Mouse (Mus musculus) embryonic facial prominence, embryonic 15.5 days (tissue): ENCODE results near the gene Hist1h2bn. TPM values are rescaled to one million over a fixed set of nuclear protein-coding genes. Genes with fewer than 3 reads are reported as not detected.
"Not testable (repeated sequence)": the region's sequence is repeated elsewhere in the genome, so short reads cannot be mapped to it uniquely, and the experiment has no call there.

Source experiments
- ATAC-seq: fragments of 200-750 bp; cut with Nextera tagmentation; 2 replicates; pipeline ENCODE4 v1.8.0; 2017; ENCODE audit warnings: low read depth, moderate TSS enrichment; ENCODE audit not compliant: insufficient number of reproducible peaks, low FRiP score, low TSS enrichment
- H3K27ac ChIP-seq: fragments of 300-500 bp; sonication (generic); replicated peaks from 2 replicates; pipeline ENCODE4 v1.5.1; 2015; ENCODE audit warnings: mild to moderate bottlenecking, inconsistent platforms
- H3K27me3 ChIP-seq: fragments of 300-500 bp; sonication (generic); 2 replicates; pipeline ENCODE4 v1.6.1; 2015; ENCODE audit warnings: inconsistent platforms
- H3K36me3 ChIP-seq: fragments of 300-500 bp; sonication (generic); 2 replicates; pipeline ENCODE4 v1.6.1; 2015; ENCODE audit warnings: mild to moderate bottlenecking, inconsistent platforms
- H3K4me1 ChIP-seq: fragments of 300-500 bp; sonication (generic); 2 replicates; pipeline ENCODE4 v1.6.1; 2015; ENCODE audit warnings: inconsistent platforms
- H3K4me2 ChIP-seq: fragments of 300-500 bp; sonication (generic); replicated peaks from 2 replicates; pipeline ENCODE4 v1.6.1; 2015; ENCODE audit warnings: mild to moderate bottlenecking, inconsistent platforms
- H3K4me3 ChIP-seq: fragments of 300-500 bp; sonication (generic); replicated peaks from 2 replicates; pipeline ENCODE4 v1.5.1; 2015; ENCODE audit warnings: mild to moderate bottlenecking, inconsistent platforms
- H3K9ac ChIP-seq: fragments of 300-500 bp; sonication (generic); 2 replicates; pipeline ENCODE4 v1.6.1; 2015; ENCODE audit warnings: inconsistent platforms
- H3K9me3 ChIP-seq: fragments of 300-500 bp; sonication (generic); replicated peaks from 2 replicates; pipeline ENCODE4 v1.6.1; 2016; ENCODE audit warnings: inconsistent platforms
- WGBS: fragments of 180-500 bp; shearing (Covaris S2); methylation state at CpG from one replicate; pipeline ENCODE4 v1.1.7; 2015; 5-methylcytosine and 5-hydroxymethylcytosine counted together
- polyA plus RNA-seq: library from polyadenylated mRNA; unstranded; fragments of >200 nt; fragmentation: Nextera tagmentation; extraction: Ambion mirVana; gene quantifications from 2 replicates; pipeline ENCODE4 v1.2.1, GENCODE M21; 2015

Gene Hist1h2bn
- polyA plus RNA-seq, 1 experiment from 2014 or later = 3.4 TPM

DNA sequence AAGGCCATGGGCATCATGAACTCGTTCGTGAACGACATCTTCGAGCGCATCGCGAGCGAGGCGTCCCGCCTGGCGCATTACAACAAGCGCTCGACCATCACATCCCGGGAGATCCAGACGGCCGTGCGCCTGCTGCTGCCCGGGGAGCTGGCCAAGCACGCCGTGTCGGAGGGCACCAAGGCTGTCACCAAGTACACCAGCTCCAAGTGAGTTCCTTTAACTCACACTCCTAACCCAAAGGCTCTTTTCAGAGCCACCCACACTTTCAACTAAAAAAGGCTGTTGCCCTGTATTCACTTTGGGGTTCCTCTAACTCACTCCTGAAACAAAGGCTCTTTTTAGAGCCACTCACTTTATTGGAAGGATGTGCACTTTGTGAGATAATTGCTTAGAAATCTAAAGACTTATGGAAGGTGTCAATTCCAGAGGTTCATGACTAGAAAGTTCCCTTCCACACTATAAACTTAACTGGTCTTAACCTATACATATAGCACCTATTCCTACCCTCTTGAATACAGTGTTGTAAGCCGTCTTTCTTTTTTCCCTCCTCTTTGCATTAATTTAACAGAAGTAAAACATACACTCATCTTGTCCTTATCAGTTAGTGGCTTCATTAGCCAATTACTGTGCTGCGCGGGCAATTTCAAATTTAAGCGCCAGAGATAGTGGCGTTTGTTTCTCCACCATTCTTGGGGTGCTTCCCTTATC lies 525 bp downstream of the Hist1h2bn start:
- H3K4me2 ChIP-seq = peak overlapping the region; percentile 64
- not testable (repeated sequence) for H3K9me3 ChIP-seq, ATAC-seq, H3K36me3 ChIP-seq, H3K27me3 ChIP-seq
- under 1% methylated on average over 26 of the region's 26 CpGs for whole genome bisulfite sequencing
- H3K4me1 ChIP-seq = peaks cover 13% of the 10 kb centered on the region
- peak overlapping the region; percentile 92 for H3K27ac ChIP-seq
- H3K4me3 ChIP-seq = peak overlapping the region; percentile 48
- H3K9ac ChIP-seq = peak overlapping the region; percentile 18; the same call in 1 of the 2 replicates

DNA sequence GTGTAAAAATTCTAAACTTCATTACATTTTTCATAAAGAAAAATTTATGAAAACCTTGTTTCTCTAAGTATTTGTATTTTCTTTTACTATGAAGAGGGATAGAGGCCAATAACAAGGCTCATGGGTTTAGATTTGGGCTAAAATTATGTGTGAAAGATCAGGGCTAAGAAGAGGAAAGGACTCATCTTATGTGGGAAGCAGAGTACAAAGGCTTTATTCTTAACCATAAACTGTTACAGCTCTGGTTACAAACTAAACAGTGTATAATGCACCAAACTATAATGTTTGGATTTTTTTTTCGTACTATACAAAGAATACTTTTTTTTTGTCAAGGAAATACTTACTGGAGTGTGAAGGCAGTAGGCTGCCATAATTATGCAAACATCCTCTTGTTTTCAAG lies 1.8 kb downstream of the Hist1h2bn start:
- Histone ChIP-seq H3K9me3 (no peaks in the 10 kb centered on the region), H3K4me2 (no peak overlapping the region), H3K27me3 (no peaks in the 10 kb centered on the region), H3K9ac (no peak overlapping the region), H3K4me3 (no peak overlapping the region), H3K36me3 (no peaks in the 10 kb centered on the region), H3K27ac (no peak overlapping the region), H3K4me1 (peaks cover 11% of the 10 kb centered on the region)
- WGBS = 63% methylated on average over 1 of the region's 1 CpGs
- no peak for ATAC-seq

DNA sequence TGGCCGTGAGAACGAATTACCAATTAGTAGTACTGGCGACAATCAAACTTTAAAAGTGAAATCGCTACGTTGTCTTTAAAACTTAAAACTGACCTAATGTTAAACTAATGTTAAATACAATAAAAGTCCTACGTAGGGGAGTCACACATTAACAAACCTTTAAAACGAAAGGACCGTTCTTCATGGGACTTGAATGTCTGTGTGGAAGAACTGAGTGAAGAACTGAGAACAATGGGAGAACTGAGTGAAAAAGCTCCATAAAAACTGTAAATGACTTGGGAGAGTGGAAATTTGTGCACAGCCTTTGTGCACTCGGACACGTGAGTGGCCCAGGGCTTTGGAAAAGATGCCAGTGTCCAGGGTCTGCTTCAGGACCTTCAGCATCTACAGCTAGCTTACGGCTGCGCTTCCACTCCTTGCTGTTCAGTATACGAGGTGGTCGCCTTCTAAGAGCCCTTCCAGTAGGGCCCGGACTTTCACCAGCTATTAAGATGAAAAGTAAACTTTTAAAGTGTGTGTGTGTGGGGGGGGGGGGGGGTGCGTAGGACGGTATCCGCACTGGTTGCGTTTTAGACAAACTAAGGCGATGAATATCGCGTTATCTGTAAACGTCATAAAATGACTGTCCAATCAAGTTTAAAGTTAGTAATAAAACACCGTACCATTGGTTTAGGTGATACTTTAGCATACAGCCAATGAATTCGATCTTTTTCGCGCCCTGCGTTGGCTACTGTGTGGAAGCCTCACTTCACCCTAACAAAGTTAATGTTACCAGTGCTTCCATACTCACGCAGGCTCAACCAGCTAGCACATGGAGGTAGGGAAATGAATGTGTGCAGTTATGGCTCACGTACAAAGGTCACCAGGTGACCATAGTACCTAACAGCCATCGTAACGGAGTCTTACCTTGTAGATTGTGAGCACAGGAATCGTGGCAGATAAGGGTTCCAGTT lies 25.2 kb downstream of the Hist1h2bn start:
- H3K36me3 ChIP-seq = no peaks in the 10 kb centered on the region
- peak overlapping the region; percentile 69 for H3K9ac ChIP-seq
- H3K9me3 ChIP-seq = no peaks in the 10 kb centered on the region
- WGBS = 3% methylated on average over 33 of the region's 33 CpGs
- H3K27ac ChIP-seq = peak overlapping the region; percentile 95
- peak; percentile 88 for ATAC-seq
- H3K4me2 ChIP-seq = peak overlapping the region; percentile 93
- peaks cover 32% of the 10 kb centered on the region for H3K4me1 ChIP-seq
- H3K4me3 ChIP-seq = peak overlapping the region; percentile 57
- H3K27me3 ChIP-seq = no peaks in the 10 kb centered on the region

DNA sequence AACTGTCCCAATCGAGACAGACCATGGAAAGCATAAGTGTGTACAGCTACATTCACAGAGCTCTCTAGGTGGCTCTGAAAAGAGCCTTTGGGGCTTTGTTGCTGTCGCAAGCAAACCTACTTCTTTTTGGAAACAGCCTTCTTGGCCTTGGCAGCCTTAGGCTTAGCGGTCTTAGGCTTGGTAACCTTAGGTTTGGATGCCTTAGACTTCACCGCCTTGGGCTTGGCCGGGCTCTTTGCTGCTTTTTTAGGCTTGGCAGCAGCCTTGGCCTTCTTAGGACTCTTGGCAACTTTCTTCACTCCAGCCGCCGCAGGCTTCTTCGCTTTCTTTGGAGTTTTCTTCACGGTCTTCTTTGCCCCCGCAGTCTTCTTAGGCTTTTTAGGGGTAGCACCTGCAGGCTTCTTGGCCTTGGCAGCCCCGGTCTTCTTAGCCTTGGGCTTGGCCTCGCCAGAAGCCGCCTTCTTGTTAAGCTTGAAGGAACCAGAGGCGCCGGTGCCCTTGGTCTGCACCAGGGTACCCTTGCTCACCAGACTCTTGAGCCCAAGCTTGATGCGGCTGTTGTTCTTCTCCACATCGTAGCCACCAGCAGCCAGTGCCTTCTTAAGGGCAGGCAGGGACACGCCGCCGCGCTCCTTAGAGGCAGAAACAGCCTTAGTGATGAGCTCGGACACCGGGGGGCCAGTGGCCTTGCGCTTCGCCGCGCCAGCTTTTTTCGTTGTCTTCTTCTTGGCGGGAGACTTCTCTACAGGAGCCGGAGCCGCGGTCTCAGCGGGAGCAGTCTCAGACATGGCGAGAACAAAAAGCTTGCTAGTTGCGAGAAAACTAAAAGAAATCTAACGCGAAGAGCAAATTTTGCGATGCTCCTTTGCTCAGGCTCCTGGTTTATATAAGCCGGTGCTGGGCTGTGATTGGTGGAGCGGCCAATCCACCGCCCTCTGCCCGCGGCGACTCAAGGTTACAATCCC lies 26.1 kb downstream of the Hist1h2bn start, which contains the start of gene Hist1h1b:
Gene Hist1h1b, minus strand, starts transcription at position 859 of the 965 bp plus-strand sequence.
- peak within 1 kb of the TSS; percentile 57 for H3K4me3 ChIP-seq
- H3K4me1 ChIP-seq = peaks cover 37% of the 10 kb centered on the region
- peak within 1 kb of the TSS; percentile 93 for H3K4me2 ChIP-seq
- WGBS = under 1% methylated on average over 44 of the region's 44 CpGs
- no peaks in the 10 kb centered on the region for H3K9me3 ChIP-seq
- H3K9ac ChIP-seq = peak within 1 kb of the TSS; percentile 69
- peak within 1 kb of the TSS; percentile 95 for H3K27ac ChIP-seq
- H3K36me3 ChIP-seq = no peaks in the 10 kb centered on the region
- H3K27me3 ChIP-seq = no peaks in the 10 kb centered on the region
- ATAC-seq = peak; percentile 53; the same call in 1 of the 2 replicates

DNA sequence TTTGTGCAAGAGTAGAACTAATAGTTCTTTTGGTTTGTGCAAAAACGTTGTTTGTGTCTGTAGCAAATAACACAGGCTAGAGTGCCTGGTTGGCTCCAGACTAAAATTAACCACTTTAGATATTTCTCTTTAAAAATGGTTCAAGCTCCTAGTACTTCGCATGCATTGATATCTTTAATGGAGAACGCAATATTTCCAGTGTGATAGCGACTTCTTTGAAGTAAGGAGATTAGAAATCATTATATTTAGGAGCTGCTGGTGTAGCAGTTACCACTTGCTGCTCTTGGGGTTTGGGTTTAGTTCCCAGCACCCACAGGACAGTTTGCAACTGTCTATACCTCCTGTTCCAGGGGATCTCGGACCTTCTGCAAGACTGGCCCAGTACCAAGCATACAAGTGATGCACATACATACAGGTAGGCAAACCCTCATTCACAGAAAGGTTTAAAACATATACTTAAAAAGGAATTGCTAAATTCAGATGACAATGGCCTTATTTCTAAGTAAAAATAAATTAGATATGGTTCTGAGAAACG lies 27.2 kb downstream of the Hist1h2bn start:
- WGBS = 34% methylated on average over 6 of the region's 6 CpGs
- H3K36me3 ChIP-seq = no peaks in the 10 kb centered on the region
- no peak for ATAC-seq

DNA sequence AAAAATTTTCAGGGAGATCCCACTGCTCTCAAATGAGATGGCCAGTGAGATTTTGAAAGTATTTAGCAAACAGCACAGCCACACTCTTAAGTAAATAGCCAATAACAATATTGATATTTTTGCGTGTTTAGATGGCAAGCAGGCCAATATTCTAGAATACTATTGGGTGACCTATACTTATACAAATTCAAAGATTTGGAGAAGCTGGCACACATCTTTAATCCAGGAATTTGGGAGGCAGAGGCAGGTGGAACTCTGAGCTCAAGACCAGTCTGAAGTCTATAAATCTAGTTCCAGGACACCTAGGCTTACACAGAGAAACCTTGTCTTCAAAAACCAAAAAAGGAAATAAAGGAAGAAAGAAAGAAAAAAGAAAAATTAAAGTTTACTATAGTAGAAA lies 27.7 kb downstream of the Hist1h2bn start:
- Histone ChIP-seq H3K27ac (peak overlapping the region; percentile 51; the same call in 1 of the 2 replicates), H3K4me3 (no peak overlapping the region), H3K9me3 (no peaks in the 10 kb centered on the region), H3K27me3 (no peaks in the 10 kb centered on the region), H3K4me1 (peaks cover 43% of the 10 kb centered on the region), H3K36me3 (no peaks in the 10 kb centered on the region), H3K9ac (no peak overlapping the region), H3K4me2 (no peak overlapping the region)
- WGBS = 84% methylated on average over 1 of the region's 1 CpGs
- no peak for ATAC-seq

More for the DNA sequence above, 27.2 kb downstream of the Hist1h2bn start:
- no peaks in the 10 kb centered on the region for H3K27me3 ChIP-seq
- no peaks in the 10 kb centered on the region for H3K9me3 ChIP-seq
- peak overlapping the region; percentile 95 for H3K27ac ChIP-seq
- peak overlapping the region; percentile 57 for H3K4me3 ChIP-seq
- peaks cover 41% of the 10 kb centered on the region for H3K4me1 ChIP-seq
- H3K9ac ChIP-seq = no peak overlapping the region
- H3K4me2 ChIP-seq = peak overlapping the region; percentile 93

DNA sequence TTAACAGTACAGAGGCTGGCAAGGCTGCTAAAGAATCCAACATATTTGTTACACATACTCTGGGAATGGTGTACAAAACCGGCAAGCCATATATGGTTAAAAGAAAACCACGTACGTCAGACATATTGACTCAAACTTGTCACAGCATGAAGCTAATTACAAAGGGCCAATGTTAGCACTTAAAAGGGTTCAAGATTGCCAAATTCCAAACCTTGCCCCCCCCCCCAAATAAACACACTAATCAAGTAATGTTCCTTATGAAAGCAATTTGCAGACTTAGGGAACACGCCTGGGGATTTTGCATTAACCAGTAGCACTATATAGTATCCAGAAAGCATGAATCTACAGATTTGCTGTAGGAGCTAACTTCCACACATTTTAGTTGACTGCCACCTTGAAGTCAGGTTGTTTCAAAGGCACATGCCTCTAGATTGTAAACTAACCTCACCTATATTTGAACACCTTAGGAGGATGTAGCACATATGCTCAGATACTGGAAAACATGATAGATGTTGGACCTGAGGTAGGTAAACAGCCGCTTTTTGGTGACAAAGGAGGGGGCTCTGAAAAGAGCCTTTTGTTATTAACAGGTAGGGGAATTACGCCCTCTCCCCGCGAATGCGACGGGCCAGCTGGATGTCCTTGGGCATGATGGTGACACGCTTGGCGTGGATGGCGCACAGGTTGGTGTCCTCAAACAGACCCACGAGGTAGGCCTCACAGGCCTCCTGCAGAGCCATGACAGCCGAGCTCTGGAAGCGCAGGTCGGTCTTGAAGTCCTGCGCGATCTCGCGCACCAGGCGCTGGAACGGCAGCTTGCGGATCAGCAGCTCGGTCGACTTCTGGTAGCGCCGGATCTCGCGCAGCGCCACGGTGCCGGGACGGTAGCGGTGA lies 28.7 kb downstream of the Hist1h2bn start:
- H3K4me1 ChIP-seq = peaks cover 43% of the 10 kb centered on the region
- not testable (repeated sequence) for H3K36me3 ChIP-seq, H3K27me3 ChIP-seq, ATAC-seq, H3K9me3 ChIP-seq
- peak overlapping the region; percentile 29; the same call in 1 of the 2 replicates for H3K9ac ChIP-seq
- peak overlapping the region; percentile 65 for H3K4me2 ChIP-seq
- under 1% methylated on average over 14 of the region's 35 CpGs for WGBS
- H3K27ac ChIP-seq = peak overlapping the region; percentile 86
- H3K4me3 ChIP-seq = peak overlapping the region; percentile 44

DNA sequence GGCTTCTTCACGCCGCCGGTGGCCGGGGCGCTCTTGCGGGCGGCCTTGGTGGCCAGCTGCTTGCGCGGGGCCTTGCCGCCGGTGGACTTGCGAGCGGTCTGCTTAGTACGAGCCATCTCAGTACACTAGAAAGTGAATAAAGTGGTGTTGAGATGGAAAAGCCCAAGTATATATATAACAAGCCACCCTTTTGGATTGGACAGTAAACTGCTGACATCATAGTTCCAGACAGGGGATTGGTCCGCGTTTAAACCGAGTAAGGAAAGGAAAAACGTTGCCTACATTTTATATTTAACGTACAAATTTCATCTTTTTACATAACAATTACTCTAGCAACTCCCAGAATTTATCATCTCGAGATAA lies 29.3 kb downstream of the Hist1h2bn start, which contains the start of gene Hist1h3i:
Gene Hist1h3i, minus strand, starts transcription at position 116 of the 363 bp plus-strand sequence.
- Histone ChIP-seq H3K4me1 (peaks cover 47% of the 10 kb centered on the region), H3K4me2 (peak within 1 kb of the TSS; percentile 65), H3K36me3 (no peaks in the 10 kb centered on the region), H3K27me3 (no peaks in the 10 kb centered on the region), H3K9me3 (no peaks in the 10 kb centered on the region), H3K9ac (peak within 1 kb of the TSS; percentile 29; the same call in 1 of the 2 replicates), H3K27ac (peak within 1 kb of the TSS; percentile 86), H3K4me3 (peak within 1 kb of the TSS; percentile 44)
- under 1% methylated on average over 15 of the region's 20 CpGs for WGBS
- peak; percentile 77 for ATAC-seq

DNA sequence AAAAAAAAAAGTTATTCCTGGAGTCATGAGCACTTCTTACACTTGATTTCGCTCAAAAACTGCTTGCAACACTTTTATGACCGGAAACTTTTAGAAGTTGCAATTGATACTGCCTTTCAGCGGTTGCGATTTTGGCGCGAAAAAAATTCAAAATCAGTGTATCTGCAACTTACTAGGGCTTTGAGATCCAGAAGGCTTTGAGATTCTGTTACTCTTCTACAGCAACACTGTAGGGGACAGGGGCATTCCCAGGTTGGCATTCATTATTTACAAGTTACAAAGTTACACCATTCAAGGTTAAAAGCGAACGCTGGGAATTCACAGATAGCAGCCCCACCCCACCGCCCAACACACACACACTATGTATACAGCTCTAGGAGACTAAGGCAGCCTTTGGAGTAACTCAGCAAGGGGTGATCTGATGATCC lies 29.8 kb downstream of the Hist1h2bn start:
- Histone ChIP-seq H3K4me1 (peaks cover 46% of the 10 kb centered on the region), H3K9ac (no peak overlapping the region), H3K9me3 (no peaks in the 10 kb centered on the region), H3K4me2 (peak overlapping the region; percentile 65), H3K4me3 (peak overlapping the region; percentile 44), H3K27me3 (no peaks in the 10 kb centered on the region), H3K27ac (peak overlapping the region; percentile 86), H3K36me3 (no peaks in the 10 kb centered on the region)
- ATAC-seq = no peak
- 3% methylated on average over 9 of the region's 9 CpGs for WGBS
